ENCODE assay signal across 20 mouse cellular contexts in the genomic region with DNA sequence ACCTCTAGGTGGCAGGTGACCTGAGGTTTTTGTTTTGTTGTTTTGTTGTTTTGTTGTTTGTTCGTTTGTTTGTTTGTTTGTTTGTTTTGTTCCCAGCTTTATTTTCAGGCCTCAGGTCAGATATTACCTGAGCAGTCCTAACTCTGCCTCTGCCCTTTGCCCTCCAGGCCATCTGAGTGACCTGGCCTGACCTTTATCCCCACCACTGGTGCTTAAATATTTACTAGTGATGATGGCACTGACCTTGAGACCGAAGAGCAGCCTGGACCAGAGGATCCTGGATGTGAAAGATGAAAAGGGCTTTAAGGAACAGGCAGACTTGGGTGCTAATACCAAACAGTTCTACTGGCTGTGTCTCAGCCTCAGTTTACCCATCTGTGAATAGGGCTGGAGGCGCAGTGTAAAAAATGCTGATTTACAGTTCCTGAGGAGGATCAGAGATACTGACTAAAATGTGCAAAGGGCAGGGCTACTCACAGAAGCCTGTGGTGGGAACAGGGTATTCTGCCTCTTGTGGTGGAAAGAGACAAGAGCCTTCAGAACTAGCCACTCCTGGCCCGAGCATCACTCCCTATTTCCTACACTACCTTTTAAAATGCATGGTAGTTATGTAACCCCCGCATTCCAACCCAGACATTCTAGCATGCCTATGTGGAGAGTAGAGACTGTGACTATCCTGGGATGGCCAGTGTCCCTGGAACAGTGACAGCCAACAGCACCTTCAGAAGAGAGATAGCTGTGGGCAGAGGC. TPM values are rescaled to one million over a fixed set of nuclear protein-coding genes. Genes with fewer than 3 reads are reported as not detected.
DNase-seq lines count a peak whose midpoint lies in the region; ATAC-seq and TF ChIP-seq lines count a peak whose summit lies in the region.
"Had no signal": no experiment of that assay in that cellular context is flagged by ENCODE, and none has a peak within 500 bp of the region (broad histone marks: within the 10 kb centered on the region; RNA-seq: fewer than 3 reads in every experiment).

No protein-coding gene starts in this region.

- H3K27ac ChIP-seq in layer of hippocampus, adult 2 months, result no peak overlapping the region
- no peak overlapping the region for H3K27ac ChIP-seq in kidney, postnatal 0 days
- H3K27ac ChIP-seq: forebrain, embryonic 13.5 days; heart, embryonic 13.5 days; limb, embryonic 12.5 days had no signal

- ATAC-seq in frontal cortex, adult (ENCODE audit: low TSS enrichment), result peak; percentile 51; the same call in 1 of the 2 replicates
- ATAC-seq in kidney, postnatal 0 days (replicated peaks; ENCODE audit: low FRiP score, low read depth), result no peak
- no peak for ATAC-seq in megakaryocyte progenitor cell, adult 5-6 weeks (replicated peaks; ENCODE audit: poor library complexity)
- ATAC-seq: forebrain, embryonic 13.5 days; hindbrain, embryonic 16.5 days had no signal

- H3K9ac ChIP-seq in kidney, postnatal 0 days (ENCODE audit: low read depth, low read length), result no peak overlapping the region
- H3K9ac ChIP-seq: forebrain, embryonic 13.5 days; heart, embryonic 13.5 days; limb, embryonic 12.5 days had no signal

- H3K4me2 ChIP-seq in kidney, postnatal 0 days (ENCODE audit: low read length), result no peak overlapping the region
- H3K4me2 ChIP-seq: forebrain, embryonic 13.5 days; heart, embryonic 13.5 days; limb, embryonic 12.5 days; midbrain, embryonic 11.5 days had no signal

- no peak for DNase-seq in frontal cortex, postnatal 36 days (ENCODE audit: low spot score in 2 of 2)
- no peak for DNase-seq in layer of hippocampus, adult 2 months (ENCODE audit: low spot score in 2 of 2)
- DNase-seq in layer of hippocampus, postnatal 10 days (ENCODE audit: low spot score in 2 of 2), result no peak
- peak; percentile 62 for DNase-seq in R1 (ENCODE audit: low read depth, low spot score)
- no peak for DNase-seq in kidney, postnatal 0 days (ENCODE audit: low spot score)
- DNase-seq in MN1 (ENCODE audit: low spot score), result no peak
- DNase-seq: adrenal gland, adult 2 months; heart, adult 11 months; heart, postnatal 36 days; lung, postnatal 4 days; right cerebral cortex, postnatal 25 days had no signal

- no peak overlapping the region for H3K4me3 ChIP-seq in layer of hippocampus, adult 2 months
- no peak overlapping the region for H3K4me3 ChIP-seq in kidney, postnatal 0 days (replicated peaks; ENCODE audit: low read depth, low read length)
- H3K4me3 ChIP-seq: forebrain, embryonic 13.5 days; heart, embryonic 13.5 days; limb, embryonic 12.5 days had no signal

- no peaks in the 10 kb centered on the region for H3K36me3 ChIP-seq in kidney, postnatal 0 days (ENCODE audit: insufficient read depth, low read length)
- H3K36me3 ChIP-seq: G1E; heart, embryonic 13.5 days; limb, embryonic 12.5 days had no signal

- no peaks in the 10 kb centered on the region for H3K27me3 ChIP-seq in kidney, postnatal 0 days (ENCODE audit: insufficient read depth, low read length)

- H3K9me3 ChIP-seq in kidney, postnatal 0 days (replicated peaks; ENCODE audit: low read length), result no peaks in the 10 kb centered on the region
- H3K9me3 ChIP-seq: forebrain, embryonic 13.5 days; G1E; heart, embryonic 13.5 days; limb, embryonic 12.5 days had no signal

- WGBS in kidney, postnatal 0 days, result 85% methylated on average over 5 of the region's 5 CpGs

- H3K4me1 ChIP-seq in kidney, postnatal 0 days (replicated peaks; ENCODE audit: insufficient read depth, low read length), result no peaks in the 10 kb centered on the region
- H3K4me1 ChIP-seq: limb, embryonic 12.5 days had no signal

- peak; percentile 60 for TF ChIP-seq CTCF in layer of hippocampus, adult 2 months (conservative IDR thresholded peaks at IDR 0.05)
- TF ChIP-seq CTCF in kidney, postnatal 0 days (IDR thresholded peaks at IDR 0.05; ENCODE audit: low read depth), result peak; percentile 33; the same call in 1 of the 2 replicates

RNA-seq across cellular contexts. Expression of gene Paqr7, which starts 11.2 kb away (rescaled TPM):
- 10 to 100 TPM; 60.2 to 64.7 TPM for total RNA-seq in layer of hippocampus, adult 2 months (2021)
- 10 to 100 TPM; 50.0 to 51.9 TPM for total RNA-seq in layer of hippocampus, postnatal 10 days (2021)
- polyA plus RNA-seq in kidney, postnatal 0 days (2015; fragmentation: Nextera tagmentation; extraction: Ambion mirVana), result 5.4 and 5.7 TPM in 2 replicates
- total RNA-seq in megakaryocyte progenitor cell, adult 5-6 weeks (2015), result 5.2 and 7.3 TPM in 2 replicates
- 11.1 and 13.5 TPM in 2 replicates for total RNA-seq in megakaryocyte progenitor cell, adult 5-6 weeks (2017)

RNA-seq across cellular contexts. Expression of gene Stmn1, which starts 17.2 kb away (rescaled TPM):
- total RNA-seq in layer of hippocampus, adult 2 months (2021), result 100 to 1,000 TPM; 362 to 369 TPM
- 1,000 to 10,000 TPM; 1,050 to 1,137 TPM for total RNA-seq in layer of hippocampus, postnatal 10 days (2021)
- 926 and 1,019 TPM in 2 replicates for polyA plus RNA-seq in kidney, postnatal 0 days (2015; fragmentation: Nextera tagmentation; extraction: Ambion mirVana)
- total RNA-seq in megakaryocyte progenitor cell, adult 5-6 weeks (2015), result 794 and 868 TPM in 2 replicates
- total RNA-seq in megakaryocyte progenitor cell, adult 5-6 weeks (2017), result 1,207 and 1,242 TPM in 2 replicates

RNA-seq across cellular contexts. Expression of gene Aunip, which starts 25.5 kb away (rescaled TPM):
- total RNA-seq in layer of hippocampus, adult 2 months (2021), result under 1 TPM; 0.56 to 0.67 TPM
- total RNA-seq in layer of hippocampus, postnatal 10 days (2021), result under 1 TPM; 0.48 to 0.78 TPM
- 5.2 and 7.0 TPM in 2 replicates for polyA plus RNA-seq in kidney, postnatal 0 days (2015; fragmentation: Nextera tagmentation; extraction: Ambion mirVana)
- 11.8 and 14.6 TPM in 2 replicates for total RNA-seq in megakaryocyte progenitor cell, adult 5-6 weeks (2015)
- total RNA-seq in megakaryocyte progenitor cell, adult 5-6 weeks (2017), result 24.3 and 30.6 TPM in 2 replicates
- total RNA-seq: gastrocnemius, adult 18-20 months had no signal

RNA-seq across cellular contexts. Expression of gene Mtfr1l, which starts 49.9 kb away (rescaled TPM):
- total RNA-seq in layer of hippocampus, adult 2 months (2021), result 10 to 100 TPM; 69.3 to 72.5 TPM
- total RNA-seq in layer of hippocampus, postnatal 10 days (2021), result 10 to 100 TPM; 82.0 to 86.7 TPM
- 137 and 141 TPM in 2 replicates for polyA plus RNA-seq in kidney, postnatal 0 days (2015; fragmentation: Nextera tagmentation; extraction: Ambion mirVana)
- 59.1 and 69.8 TPM in 2 replicates for total RNA-seq in megakaryocyte progenitor cell, adult 5-6 weeks (2015)
- 42.7 and 51.0 TPM in 2 replicates for total RNA-seq in megakaryocyte progenitor cell, adult 5-6 weeks (2017)

Comparison
In these comparisons a context has a peak if more than half of its experiments do, and no peak if none do; other contexts are left out.
1. RNA of gene Aunip, which starts 25.5 kb away (total RNA-seq): 11.8 to 30.6 TPM in megakaryocyte progenitor cell, adult 5-6 weeks; 0.48 to 0.78 TPM in layer of hippocampus, postnatal 10 days and 0.56 to 0.67 TPM in layer of hippocampus, adult 2 months; every median in the first group is over 4 times any median in the second.